Mouse (Mus musculus) testis, adult 2 months (tissue): Measurements from ENCODE around the gene Fam126b.

Source experiments
- CTCF ChIP-seq: fragments of 200-500 bp; IDR thresholded peaks from 2 replicates; pipeline ENCODE4 v1.5.1; 2012; ENCODE audit warnings: low read depth, mild to moderate bottlenecking, inconsistent platforms, low read length, moderate library complexity; ENCODE audit not compliant: control insufficient read depth, insufficient read depth, insufficient replicate concordance
- POLR2A ChIP-seq: fragments of 200-500 bp; IDR thresholded peaks from 2 replicates; pipeline ENCODE4 v1.6.1; 2012; ENCODE audit warnings: low read depth, mild to moderate bottlenecking, inconsistent platforms, low read length, moderate library complexity; ENCODE audit not compliant: control insufficient read depth

DNA sequence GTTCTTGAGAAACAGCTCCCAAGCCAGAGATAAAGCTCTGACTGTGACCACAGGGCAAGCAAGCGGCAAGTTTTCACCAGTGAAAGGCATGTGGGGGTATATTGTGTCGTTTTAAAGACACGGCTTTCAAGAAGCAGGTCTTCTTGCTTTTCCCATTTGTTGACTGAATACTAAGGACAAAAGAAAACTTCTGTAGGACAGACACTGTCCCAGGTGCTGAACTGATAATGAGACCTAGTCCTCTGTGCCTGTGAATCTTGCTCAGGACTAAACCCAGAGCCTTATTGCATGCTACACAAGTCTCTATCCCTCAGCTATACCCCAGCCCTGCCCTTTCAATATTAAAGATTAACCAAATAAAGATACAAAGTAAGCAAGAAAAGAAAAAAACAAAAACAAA, 30.1 kb upstream of the Fam126b start:
- TF ChIP-seq POLR2A (no peak), CTCF (no peak)
